Mouse (Mus musculus) frontal cortex, postnatal 14 days (tissue): Measurements from ENCODE around the gene Hspb9.

ENCODE experiments used
- DNase-seq, 2 experiments: peaks; one replicate each; pipeline ENCODE4 v3.0.0; 2022; ENCODE audit warnings: low spot score in 2 of 2

Gene Hspb9

GRCm38 (mm10) chr11:100759611-100760233 is 46.1 kb downstream of the Hspb9 start, which contains the start of gene Kcnh4:
Gene Kcnh4 (minus strand): TSS chr11:100759942.
- DNase-seq = peak; percentile 86 to 88

DNA sequence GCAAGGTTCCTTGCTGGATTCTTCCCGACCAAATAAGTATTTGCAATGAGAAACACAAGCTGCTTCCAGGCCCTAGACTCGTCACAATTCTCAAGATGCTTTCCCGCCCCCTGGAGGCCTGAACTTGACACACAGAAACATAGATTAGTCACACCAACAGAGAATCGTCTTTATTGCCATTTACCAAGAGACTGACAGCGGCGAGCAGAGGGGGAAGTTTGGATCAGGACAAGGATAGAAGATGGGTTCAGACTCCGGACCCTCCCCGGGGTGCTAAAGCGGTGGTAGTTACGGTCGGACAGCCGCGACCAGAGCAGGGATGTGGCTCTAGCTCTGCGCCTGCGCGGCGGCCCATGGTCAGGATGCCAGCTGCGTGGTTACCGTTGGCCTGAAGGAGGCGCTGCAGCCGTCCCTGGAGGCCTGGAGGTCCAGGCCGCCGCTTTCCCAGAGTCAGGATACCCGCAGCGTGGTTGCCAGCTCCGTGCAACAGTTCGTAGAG is 47.9 kb downstream of the Hspb9 start:
- DNase-seq = peak; percentile 80 to 82

DNA sequence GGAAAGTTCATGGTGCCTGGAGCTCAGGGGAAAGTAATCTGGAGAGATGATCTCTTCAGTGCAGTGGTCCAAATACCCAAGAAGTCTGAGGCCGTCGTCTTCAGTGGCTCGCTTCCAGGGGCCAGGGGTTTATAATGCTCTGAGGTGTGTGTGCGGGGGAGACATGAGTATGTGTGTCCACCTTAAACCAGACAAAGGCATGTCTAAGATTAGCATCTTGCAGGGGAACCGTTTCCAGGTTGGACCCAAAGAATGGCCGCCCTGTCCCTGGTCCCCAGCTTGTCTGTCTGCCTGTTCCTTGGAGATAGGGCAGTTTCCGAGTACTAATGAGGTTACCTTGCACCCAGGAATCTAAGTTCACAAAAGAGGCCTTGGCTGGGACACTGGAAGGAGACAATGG is 49.2 kb downstream of the Hspb9 start, which contains the start of gene Hcrt:
Gene Hcrt (minus strand): TSS at position 101 of the 400 bp plus-strand sequence.
- no peak for DNase-seq
